Mouse (Mus musculus): Measurements from ENCODE around the gene Trpm2.

DNA sequence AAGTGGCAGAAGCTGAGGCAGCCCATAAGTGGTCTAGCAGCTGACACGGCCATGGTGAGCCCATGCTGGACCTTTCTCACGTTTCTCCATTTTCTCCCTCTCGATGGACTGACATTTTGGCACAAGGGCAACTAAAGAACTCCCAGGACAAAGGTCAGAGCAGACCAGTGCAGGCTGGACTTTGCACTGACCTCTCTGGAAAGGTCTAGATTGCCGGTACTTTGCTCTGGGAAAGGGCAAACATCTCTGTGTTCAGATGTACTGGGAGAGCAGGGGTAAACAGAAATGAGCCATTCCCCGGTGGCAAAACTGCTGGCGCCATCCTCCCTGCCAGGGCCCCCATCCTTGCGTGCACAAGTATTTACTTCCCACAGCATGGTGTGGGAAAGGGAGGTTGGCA lies 70.2 kb downstream of the Trpm2 start:
- TF ChIP-seq CTCF (IDR thresholded peaks at IDR 0.05; ENCODE audit: extremely low read depth, insufficient read length, insufficient replicate concordance, low read depth, low read length) (no peak), POLR2A (IDR thresholded peaks at IDR 0.05; ENCODE audit: low read depth, low read length) (no peak)
